Mouse (Mus musculus): ENCODE data around the gene Adgrb3.

GRCm38 (mm10) chr1:25829921-25830751 is 629 bp upstream of the Adgrb3 start:
- no peak for TF ChIP-seq CTCF (IDR thresholded peaks at IDR 0.05; ENCODE audit: extremely low read depth, insufficient read depth, insufficient read length, insufficient replicate concordance)
- TF ChIP-seq POLR2A (IDR thresholded peaks at IDR 0.05; ENCODE audit: low read depth, low read length): no peak
